Mouse (Mus musculus) spleen, postnatal 4 days (tissue): ENCODE measurements around the gene Tnnc1.

Experiments used
- DNase-seq, 2 experiments: peaks; one replicate each; pipeline ENCODE4 v3.0.0; 2022; ENCODE audit warnings: low spot score in 2 of 2

Tnnc1 gene

DNA sequence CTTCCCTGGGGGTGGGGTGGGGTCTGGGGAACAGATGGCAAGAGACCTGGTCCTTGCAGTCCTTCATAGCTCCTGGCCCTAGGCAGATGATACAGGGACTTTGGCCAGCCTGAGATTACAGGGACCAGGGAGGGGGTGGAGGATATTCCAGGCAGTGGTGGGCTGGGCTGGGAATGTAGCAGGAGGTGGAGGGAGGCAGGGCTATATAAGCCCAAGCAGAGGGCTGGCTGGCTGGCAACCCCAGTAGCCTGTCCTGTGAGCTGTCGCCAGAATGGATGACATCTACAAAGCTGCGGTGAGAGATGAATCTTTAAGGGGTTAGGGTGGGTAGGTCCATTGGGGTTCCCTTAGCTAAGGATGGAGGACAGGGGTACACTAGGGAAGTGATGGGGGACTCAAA, at the start of gene Tnnc1:
TSS of gene Tnnc1 (plus strand) at position 229 of the 400 bp plus-strand sequence.
- no peak for DNase-seq

- DNase-seq: no peak
These were observed 47.6 kb upstream of the Tnnc1 start for GRCm38 (mm10) chr14:31160196-31161150.

DNA sequence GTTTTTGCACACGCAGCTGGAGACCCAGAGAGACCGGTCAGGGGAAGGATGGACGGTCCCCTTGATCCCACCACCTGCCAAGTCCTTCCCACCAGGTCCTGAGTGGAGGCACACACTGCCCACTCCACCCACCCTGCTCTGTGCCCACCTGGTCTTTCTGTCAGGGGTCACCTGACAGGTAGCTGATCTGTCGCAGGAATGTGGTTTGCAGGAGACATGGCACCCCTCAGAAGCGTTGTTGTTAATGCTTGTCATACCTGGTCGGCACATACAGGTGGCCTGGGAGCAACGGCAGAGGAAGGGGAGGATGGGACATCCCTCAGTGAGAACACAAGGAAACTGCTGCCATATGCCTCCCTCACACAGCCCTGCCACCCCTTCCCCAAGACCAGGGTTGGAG, 46.9 kb upstream of the Tnnc1 start:
- no peak for DNase-seq

- DNase-seq: no peak
These were observed 46.5 kb upstream of the Tnnc1 start for GRCm38 (mm10) chr14:31161638-31162037.

GRCm38 (mm10) chr14:31164067-31164466, 44.0 kb upstream of the Tnnc1 start:
- DNase-seq: no peak

GRCm38 (mm10) chr14:31165010-31165409, 43.1 kb upstream of the Tnnc1 start:
- DNase-seq: no peak

- no peak for DNase-seq
These were observed 42.7 kb upstream of the Tnnc1 start for GRCm38 (mm10) chr14:31165458-31165857.

DNA sequence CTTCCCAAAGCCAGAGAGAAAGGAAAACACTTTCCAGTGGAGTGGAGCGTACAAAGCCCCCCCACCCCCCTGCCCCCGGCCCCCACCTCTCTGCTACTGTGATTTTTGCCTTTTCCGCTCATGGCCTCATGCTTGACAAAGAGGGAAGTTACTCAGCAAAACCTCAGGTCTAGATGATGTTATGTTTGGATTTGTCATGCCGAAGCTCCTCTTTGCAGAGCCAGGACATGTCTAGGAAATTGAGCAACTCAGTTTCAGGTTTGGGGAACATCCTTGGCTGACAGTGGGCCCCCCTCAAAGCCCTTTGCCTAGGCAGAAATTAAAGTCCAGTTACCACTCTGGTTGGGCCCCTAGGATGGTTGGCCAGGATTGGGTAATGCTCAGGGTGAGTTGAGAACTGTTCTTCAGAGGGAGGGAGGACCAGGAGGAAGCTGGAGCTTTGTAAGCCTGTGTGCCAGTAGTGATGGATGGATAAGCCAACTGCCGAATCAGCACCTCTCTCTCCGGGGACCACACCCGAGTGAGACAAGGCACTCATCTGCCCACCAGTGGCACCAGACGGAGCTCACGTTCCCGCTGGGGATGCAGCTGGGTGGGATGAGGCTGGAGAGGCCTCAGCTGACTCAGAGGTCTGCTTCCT, 42.0 kb upstream of the Tnnc1 start:
- DNase-seq: peak in 1 of 2 experiments; percentile 67

DNA sequence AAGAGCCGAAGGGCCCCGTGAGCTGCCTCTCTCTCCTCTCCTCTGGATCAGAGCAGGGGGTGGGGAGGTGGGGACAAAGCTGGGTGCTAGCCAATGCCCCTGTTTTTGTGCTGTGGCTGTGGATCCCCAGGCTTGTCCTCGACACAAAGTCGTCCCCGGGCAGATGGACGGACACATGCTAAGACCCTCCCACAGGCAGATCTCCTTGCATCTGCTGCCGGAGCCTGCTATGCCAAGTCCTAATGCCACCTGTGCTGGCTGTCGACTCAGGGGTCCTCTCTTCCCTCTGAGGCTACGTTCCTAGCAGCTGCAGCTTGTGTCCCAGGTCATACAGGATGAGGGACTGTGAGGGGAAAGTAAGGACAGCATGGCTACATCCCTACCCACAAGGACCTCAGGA, 41.3 kb upstream of the Tnnc1 start:
- no peak for DNase-seq

- no peak for DNase-seq
These were observed 39.7 kb upstream of the Tnnc1 start, which contains the start of gene Stab1 for GRCm38 (mm10) chr14:31168425-31168824. Gene Stab1 (minus strand): TSS chr14:31168641.

GRCm38 (mm10) chr14:31169508-31169907, 38.6 kb upstream of the Tnnc1 start:
- no peak for DNase-seq

- no peak for DNase-seq
These were observed 37.1 kb upstream of the Tnnc1 start for GRCm38 (mm10) chr14:31170963-31171362.

DNA sequence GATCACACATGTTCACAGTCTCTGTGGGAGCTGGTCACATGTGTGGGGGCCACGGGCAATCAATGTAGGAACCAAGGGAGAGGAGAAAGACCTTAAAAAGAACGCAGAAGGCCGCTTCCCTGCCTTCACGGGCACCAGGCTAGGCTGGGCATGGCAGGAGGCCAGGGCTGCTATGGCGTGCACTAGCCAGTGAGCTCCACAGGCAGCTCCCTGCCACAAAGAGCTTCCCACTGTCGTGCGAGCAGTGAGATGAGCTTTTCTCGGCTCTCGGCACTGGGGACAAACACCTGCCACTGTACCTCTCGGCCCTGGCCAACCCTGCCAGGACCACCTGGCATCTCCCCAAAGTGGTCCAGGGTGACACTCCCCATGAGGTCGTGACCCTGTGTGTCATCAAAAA, 36.7 kb upstream of the Tnnc1 start:
- DNase-seq: no peak

DNA sequence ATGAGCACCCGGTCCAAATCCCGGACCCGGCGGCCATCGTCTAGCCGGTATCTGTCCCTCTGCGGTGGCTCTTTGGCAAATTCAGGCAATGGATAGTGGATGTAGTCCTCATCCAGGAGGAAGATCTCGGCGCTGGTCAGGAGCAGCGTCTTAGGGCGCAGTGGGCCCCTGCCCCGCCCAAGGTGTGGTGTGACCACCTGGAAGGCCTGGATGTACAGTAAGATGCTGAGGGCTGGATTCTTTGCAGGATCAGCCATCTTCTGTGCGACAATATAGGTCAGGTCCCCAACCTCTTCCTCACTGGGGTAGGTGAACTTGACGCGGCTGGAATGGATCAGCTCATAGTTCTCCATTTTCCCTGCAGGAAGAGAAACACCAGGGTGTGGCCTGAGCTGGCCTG, 36.3 kb upstream of the Tnnc1 start:
- DNase-seq: no peak

GRCm38 (mm10) chr14:31172781-31173455, 35.2 kb upstream of the Tnnc1 start:
- DNase-seq: no peak

DNA sequence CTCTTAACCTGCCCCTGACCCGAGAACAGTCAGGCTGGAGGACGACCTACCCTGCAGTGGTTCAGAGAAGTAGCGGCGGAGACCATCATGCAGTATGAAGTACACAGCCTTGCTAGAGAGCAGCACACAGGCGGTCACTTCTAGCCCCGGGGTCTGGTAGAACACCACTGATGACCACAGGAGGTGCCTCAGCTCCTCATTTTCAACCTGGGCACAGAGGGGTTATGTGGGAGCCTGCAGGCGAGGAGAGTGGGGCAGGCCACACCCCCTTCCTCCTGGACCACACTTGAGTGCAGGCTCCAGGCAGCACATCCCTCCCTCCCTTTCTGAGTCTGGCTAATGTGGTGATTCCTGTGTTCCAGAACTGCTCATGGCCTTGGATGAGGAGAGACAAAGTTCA, 34.6 kb upstream of the Tnnc1 start:
- DNase-seq: no peak

- DNase-seq: no peak
These were observed 30.8 kb upstream of the Tnnc1 start for GRCm38 (mm10) chr14:31177287-31177686.

GRCm38 (mm10) chr14:31177715-31178114, 30.4 kb upstream of the Tnnc1 start:
- no peak for DNase-seq

DNA sequence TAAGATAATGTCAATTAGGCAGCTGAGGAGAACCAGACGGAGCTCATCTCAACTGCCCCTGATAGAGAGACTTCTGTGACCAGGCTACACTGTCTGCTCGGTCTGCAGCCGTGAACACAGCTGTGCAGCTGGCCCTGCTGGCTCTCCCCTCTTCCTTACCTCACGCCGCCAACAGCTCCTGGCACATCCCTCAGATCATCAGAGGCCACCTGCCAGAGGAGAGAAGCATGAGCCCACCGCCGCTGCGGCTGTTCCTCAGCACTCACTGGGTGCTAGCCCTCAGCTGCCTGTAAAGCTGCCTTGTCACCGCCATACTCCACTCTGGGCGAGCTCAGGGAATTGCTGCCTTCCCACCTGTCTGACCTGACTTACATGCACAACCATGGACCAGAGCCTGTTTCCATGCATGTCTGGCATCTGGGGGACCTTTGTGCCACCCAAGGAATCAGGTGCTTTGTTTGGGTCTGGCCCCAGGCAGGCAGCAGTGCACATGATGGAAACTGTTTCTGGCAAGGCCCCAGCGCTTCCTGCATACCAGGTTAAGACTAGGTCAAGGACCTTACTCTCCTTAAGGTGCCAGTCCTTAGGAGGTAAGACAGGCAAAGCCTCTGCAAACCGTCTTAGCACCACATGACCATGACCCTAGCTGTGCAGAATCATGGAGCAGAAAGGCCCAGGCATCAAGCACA, 28.3 kb upstream of the Tnnc1 start:
- DNase-seq: no peak

GRCm38 (mm10) chr14:31181512-31181911, 26.6 kb upstream of the Tnnc1 start:
- DNase-seq: no peak

GRCm38 (mm10) chr14:31182786-31183290, 25.3 kb upstream of the Tnnc1 start:
- no peak for DNase-seq

- DNase-seq: no peak
These were observed 24.6 kb upstream of the Tnnc1 start for GRCm38 (mm10) chr14:31183541-31183940.
